Mouse (Mus musculus): ENCODE results near the gene Tsc1. TPM values are rescaled to one million over a fixed set of nuclear protein-coding genes. Genes with fewer than 3 reads are reported as not detected.

Tsc1 gene
- polyA plus RNA-seq, 1 experiment from 2014 or later = 24.1 TPM

DNA sequence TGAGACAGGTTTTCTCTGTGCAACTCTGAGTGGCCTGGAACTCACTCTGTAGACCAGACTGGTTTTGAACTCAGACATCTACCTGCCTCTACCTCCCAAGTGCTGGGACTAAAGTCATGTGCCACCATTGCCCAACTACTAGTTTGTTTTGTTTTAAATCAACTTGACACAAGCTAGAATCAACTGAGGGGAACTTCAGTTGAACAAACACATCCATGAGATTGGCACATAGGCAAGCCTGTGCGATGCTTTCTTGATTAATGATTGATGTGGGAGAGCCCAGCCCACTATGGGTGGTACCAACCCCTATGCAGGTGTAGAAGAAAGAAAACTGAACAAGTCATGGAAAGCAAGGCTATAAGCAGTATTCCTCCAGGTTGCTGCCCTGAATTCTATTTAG lies 5.8 kb upstream of the Tsc1 start:
- no peak overlapping the region for H3K9ac ChIP-seq (ENCODE audit: low read length)

GRCm38 (mm10) chr2:28637106-28637845 lies 3.8 kb upstream of the Tsc1 start:
- Histone ChIP-seq H3K4me1 (ENCODE audit: control insufficient read depth, insufficient read depth, low read length) (no peaks in the 10 kb centered on the region), H3K9me3 (ENCODE audit: control insufficient read depth, low read length) (no peaks in the 10 kb centered on the region), H3K4me3 (ENCODE audit: low read depth, low read length) (no peak overlapping the region), H3K36me3 (ENCODE audit: control insufficient read depth, insufficient read depth, low read length) (no peaks in the 10 kb centered on the region), H3K4me2 (ENCODE audit: low read depth) (no peak overlapping the region), H3K9ac (ENCODE audit: low read length) (no peak overlapping the region), H3K27ac (ENCODE audit: low read depth, low read length) (no peak overlapping the region), H3K27me3 (ENCODE audit: control insufficient read depth, insufficient read depth, low read length) (no peaks in the 10 kb centered on the region)
- DNase-seq (ENCODE audit: low spot score) (no peak), ATAC-seq (ENCODE audit: insufficient read depth, low FRiP score, low TSS enrichment) (no peak)
- WGBS = 82% methylated on average over 9 of the region's 9 CpGs

More for the DNA sequence above, 5.8 kb upstream of the Tsc1 start:
- Histone ChIP-seq H3K4me3 (ENCODE audit: low read depth, low read length) (no peak overlapping the region), H3K9me3 (ENCODE audit: control insufficient read depth, low read length) (no peaks in the 10 kb centered on the region), H3K27ac (ENCODE audit: low read depth, low read length) (no peak overlapping the region), H3K27me3 (ENCODE audit: control insufficient read depth, insufficient read depth, low read length) (no peaks in the 10 kb centered on the region), H3K4me1 (ENCODE audit: control insufficient read depth, insufficient read depth, low read length) (no peaks in the 10 kb centered on the region), H3K36me3 (ENCODE audit: control insufficient read depth, insufficient read depth, low read length) (no peaks in the 10 kb centered on the region), H3K4me2 (ENCODE audit: low read depth) (no peak overlapping the region)
- DNase-seq (ENCODE audit: low spot score) = no peak
- ATAC-seq (ENCODE audit: insufficient read depth, low FRiP score, low TSS enrichment) = no peak
- WGBS = 86% methylated on average over 1 of the region's 1 CpGs

- DNase-seq (ENCODE audit: low spot score) = no peak
- 20% methylated on average over 9 of the region's 9 CpGs for WGBS
- no peaks in the 10 kb centered on the region for H3K27me3 ChIP-seq (ENCODE audit: control insufficient read depth, insufficient read depth, low read length)
- no peak overlapping the region for H3K27ac ChIP-seq (ENCODE audit: low read depth, low read length)
- ATAC-seq (ENCODE audit: insufficient read depth, low FRiP score, low TSS enrichment) = no peak
- H3K9me3 ChIP-seq (ENCODE audit: control insufficient read depth, low read length) = no peaks in the 10 kb centered on the region
- peak overlapping the region; percentile 29 for H3K4me2 ChIP-seq (ENCODE audit: low read depth)
- H3K4me3 ChIP-seq (ENCODE audit: low read depth, low read length) = no peak overlapping the region
- H3K4me1 ChIP-seq (ENCODE audit: control insufficient read depth, insufficient read depth, low read length) = peaks cover 8% of the 10 kb centered on the region; the same call in 1 of the 2 replicates
- H3K36me3 ChIP-seq (ENCODE audit: control insufficient read depth, insufficient read depth, low read length) = no peaks in the 10 kb centered on the region
- H3K9ac ChIP-seq (ENCODE audit: low read length) = no peak overlapping the region
These were observed 2.7 kb upstream of the Tsc1 start for GRCm38 (mm10) chr2:28638352-28638751.

- no peaks in the 10 kb centered on the region for H3K27me3 ChIP-seq (ENCODE audit: control insufficient read depth, insufficient read depth, low read length)
- H3K36me3 ChIP-seq (ENCODE audit: control insufficient read depth, insufficient read depth, low read length) = no peaks in the 10 kb centered on the region
- 7% methylated on average over 9 of the region's 9 CpGs for WGBS
- H3K4me1 ChIP-seq (ENCODE audit: control insufficient read depth, insufficient read depth, low read length) = peaks cover 8% of the 10 kb centered on the region; the same call in 1 of the 2 replicates
- peak overlapping the region; percentile 29 for H3K4me2 ChIP-seq (ENCODE audit: low read depth)
- H3K27ac ChIP-seq (ENCODE audit: low read depth, low read length) = no peak overlapping the region
- H3K9me3 ChIP-seq (ENCODE audit: control insufficient read depth, low read length) = no peaks in the 10 kb centered on the region
- DNase-seq (ENCODE audit: low spot score) = peak; percentile 61
- no peak overlapping the region for H3K4me3 ChIP-seq (ENCODE audit: low read depth, low read length)
- no peak for ATAC-seq (ENCODE audit: insufficient read depth, low FRiP score, low TSS enrichment)
- no peak overlapping the region for H3K9ac ChIP-seq (ENCODE audit: low read length)
These were observed 2.1 kb upstream of the Tsc1 start for GRCm38 (mm10) chr2:28638886-28639285.

DNA sequence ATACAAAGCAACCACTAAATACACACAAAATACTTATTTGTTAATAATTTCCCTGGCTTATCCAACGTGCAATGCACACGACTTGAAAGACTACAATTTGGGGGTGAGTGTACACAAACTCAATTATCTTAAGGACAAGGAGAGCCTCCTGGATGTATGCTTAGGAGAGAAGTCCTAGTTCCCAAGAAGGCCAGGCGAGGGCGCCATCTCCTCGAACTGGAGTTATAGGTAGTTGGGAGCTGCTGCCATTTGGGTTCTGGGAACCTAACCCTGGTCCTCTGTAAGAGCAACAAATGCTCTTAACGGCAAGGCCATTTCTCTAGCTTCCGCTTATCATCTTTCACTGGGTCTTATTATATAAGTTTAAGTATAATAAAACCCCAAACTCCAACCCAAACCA lies 1.2 kb upstream of the Tsc1 start:
- Histone ChIP-seq H3K4me3 (ENCODE audit: low read depth, low read length) (no peak overlapping the region), H3K9me3 (ENCODE audit: control insufficient read depth, low read length) (no peaks in the 10 kb centered on the region), H3K27me3 (ENCODE audit: control insufficient read depth, insufficient read depth, low read length) (no peaks in the 10 kb centered on the region), H3K4me1 (ENCODE audit: control insufficient read depth, insufficient read depth, low read length) (peaks cover 8% of the 10 kb centered on the region; the same call in 1 of the 2 replicates), H3K36me3 (ENCODE audit: control insufficient read depth, insufficient read depth, low read length) (no peaks in the 10 kb centered on the region), H3K27ac (ENCODE audit: low read depth, low read length) (no peak overlapping the region), H3K4me2 (ENCODE audit: low read depth) (no peak overlapping the region), H3K9ac (ENCODE audit: low read length) (no peak overlapping the region)
- ATAC-seq (ENCODE audit: insufficient read depth, low FRiP score, low TSS enrichment) = no peak
- WGBS = 56% methylated on average over 7 of the region's 7 CpGs
- DNase-seq (ENCODE audit: low spot score) = peak; percentile 34

DNA sequence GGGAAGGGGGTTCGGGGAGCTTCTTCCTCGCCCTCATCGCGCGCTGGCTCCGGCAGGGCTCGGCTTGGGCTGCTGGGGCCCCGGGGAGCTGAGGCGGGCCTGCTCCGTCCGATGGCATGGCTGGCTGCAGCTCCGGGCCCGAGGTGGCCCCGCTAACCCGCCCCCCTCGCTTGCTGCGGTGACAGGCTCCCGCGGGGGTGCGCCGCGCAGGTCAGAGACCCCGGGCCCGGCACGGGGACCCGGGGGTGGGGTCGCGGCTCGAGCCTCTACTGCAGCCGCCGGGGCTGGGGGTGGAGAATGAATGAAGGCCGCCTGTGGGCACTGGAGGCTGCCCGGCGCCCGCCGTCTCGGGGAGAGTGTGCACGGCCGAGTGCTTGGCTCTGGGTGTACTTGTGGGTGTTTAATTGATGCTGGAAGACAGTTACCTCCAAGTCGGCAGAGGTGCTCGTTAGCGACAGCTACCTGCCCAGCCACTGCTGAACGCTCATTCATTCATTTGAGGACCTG lies 460 bp downstream of the Tsc1 start:
- no peaks in the 10 kb centered on the region for H3K27me3 ChIP-seq (ENCODE audit: control insufficient read depth, insufficient read depth, low read length)
- H3K27ac ChIP-seq (ENCODE audit: low read depth, low read length) = peak overlapping the region; percentile 86
- H3K9ac ChIP-seq (ENCODE audit: low read length) = peak overlapping the region; percentile 91
- H3K4me3 ChIP-seq (ENCODE audit: low read depth, low read length) = peak overlapping the region; percentile 100
- DNase-seq (ENCODE audit: low spot score) = peak; percentile 57
- H3K36me3 ChIP-seq (ENCODE audit: control insufficient read depth, insufficient read depth, low read length) = no peaks in the 10 kb centered on the region
- under 1% methylated on average over 33 of the region's 43 CpGs for WGBS
- H3K4me1 ChIP-seq (ENCODE audit: control insufficient read depth, insufficient read depth, low read length) = peaks cover 8% of the 10 kb centered on the region; the same call in 1 of the 2 replicates
- H3K9me3 ChIP-seq (ENCODE audit: control insufficient read depth, low read length) = no peaks in the 10 kb centered on the region
- ATAC-seq (ENCODE audit: insufficient read depth, low FRiP score, low TSS enrichment) = peak; percentile 52
- H3K4me2 ChIP-seq (ENCODE audit: low read depth) = peak overlapping the region; percentile 81

GRCm38 (mm10) chr2:28643081-28643480 lies 2.1 kb downstream of the Tsc1 start:
- 78% methylated on average over 3 of the region's 3 CpGs for WGBS
- Histone ChIP-seq H3K4me3 (ENCODE audit: low read depth, low read length) (no peak overlapping the region), H3K27ac (ENCODE audit: low read depth, low read length) (no peak overlapping the region), H3K36me3 (ENCODE audit: control insufficient read depth, insufficient read depth, low read length) (no peaks in the 10 kb centered on the region), H3K4me2 (ENCODE audit: low read depth) (0 out of 2 replicates have a peak overlapping the region, but pooled peaks have one; percentile 16), H3K4me1 (ENCODE audit: control insufficient read depth, insufficient read depth, low read length) (peaks cover 8% of the 10 kb centered on the region; the same call in 1 of the 2 replicates), H3K9me3 (ENCODE audit: control insufficient read depth, low read length) (no peaks in the 10 kb centered on the region), H3K9ac (ENCODE audit: low read length) (no peak overlapping the region), H3K27me3 (ENCODE audit: control insufficient read depth, insufficient read depth, low read length) (no peaks in the 10 kb centered on the region)
- ATAC-seq (ENCODE audit: insufficient read depth, low FRiP score, low TSS enrichment) (no peak), DNase-seq (ENCODE audit: low spot score) (no peak)

DNA sequence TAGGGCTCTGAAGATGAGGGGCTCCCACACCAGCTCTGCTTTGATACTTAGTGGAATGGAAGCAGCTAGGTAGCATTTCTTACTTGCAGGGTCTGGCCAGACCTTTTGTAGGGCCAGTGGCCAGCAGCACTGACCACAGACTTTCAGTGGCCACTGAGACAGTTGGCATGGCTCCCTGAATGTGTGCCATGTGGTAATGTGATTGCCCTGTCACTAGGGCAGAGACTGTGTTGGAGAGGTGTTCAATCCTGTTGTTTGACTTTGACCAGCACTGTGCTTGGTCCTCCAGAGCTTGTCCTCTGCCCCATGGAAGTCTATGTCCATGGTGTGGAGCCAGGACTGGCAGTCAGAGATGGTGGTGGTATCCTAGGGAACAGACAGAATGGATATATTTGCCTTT lies 9.5 kb downstream of the Tsc1 start:
- Histone ChIP-seq H3K36me3 (ENCODE audit: control insufficient read depth, insufficient read depth, low read length) (no peaks in the 10 kb centered on the region), H3K4me2 (ENCODE audit: low read depth) (no peak overlapping the region), H3K9me3 (ENCODE audit: control insufficient read depth, low read length) (no peaks in the 10 kb centered on the region), H3K9ac (ENCODE audit: low read length) (no peak overlapping the region), H3K4me1 (ENCODE audit: control insufficient read depth, insufficient read depth, low read length) (no peaks in the 10 kb centered on the region), H3K27ac (ENCODE audit: low read depth, low read length) (no peak overlapping the region), H3K27me3 (ENCODE audit: control insufficient read depth, insufficient read depth, low read length) (no peaks in the 10 kb centered on the region), H3K4me3 (ENCODE audit: low read depth, low read length) (no peak overlapping the region)
- ATAC-seq (ENCODE audit: insufficient read depth, low FRiP score, low TSS enrichment) (no peak), DNase-seq (ENCODE audit: low spot score) (no peak)

GRCm38 (mm10) chr2:28653351-28653750 lies 12.3 kb downstream of the Tsc1 start:
- H3K4me2 ChIP-seq (ENCODE audit: low read depth) = no peak overlapping the region
- H3K9ac ChIP-seq (ENCODE audit: low read length) = no peak overlapping the region
- DNase-seq (ENCODE audit: low spot score) = no peak
- H3K4me3 ChIP-seq (ENCODE audit: low read depth, low read length) = no peak overlapping the region
- WGBS = 95% methylated on average over 7 of the region's 7 CpGs
- H3K9me3 ChIP-seq (ENCODE audit: control insufficient read depth, low read length) = no peaks in the 10 kb centered on the region
- no peaks in the 10 kb centered on the region for H3K4me1 ChIP-seq (ENCODE audit: control insufficient read depth, insufficient read depth, low read length)
- no peaks in the 10 kb centered on the region for H3K27me3 ChIP-seq (ENCODE audit: control insufficient read depth, insufficient read depth, low read length)
- no peak overlapping the region for H3K27ac ChIP-seq (ENCODE audit: low read depth, low read length)
- H3K36me3 ChIP-seq (ENCODE audit: control insufficient read depth, insufficient read depth, low read length) = no peaks in the 10 kb centered on the region
- ATAC-seq (ENCODE audit: insufficient read depth, low FRiP score, low TSS enrichment) = no peak

All from neural tube, embryonic 11.5 days (tissue).